Mouse (Mus musculus) erythroblast, embryonic 14.5 days (primary cell): ENCODE measurements around the gene Tdrd9.

ENCODE experiments used
- GATA1 ChIP-seq: IDR thresholded peaks from 2 replicates; pipeline ENCODE4 v1.6.1; 2012; ENCODE audit warnings: low read length, inconsistent platforms, mixed read lengths
- TAL1 ChIP-seq: IDR thresholded peaks from 3 replicates; pipeline ENCODE4 v1.6.1; 2012; ENCODE audit warnings: low read length, inconsistent platforms, mixed read lengths

DNA sequence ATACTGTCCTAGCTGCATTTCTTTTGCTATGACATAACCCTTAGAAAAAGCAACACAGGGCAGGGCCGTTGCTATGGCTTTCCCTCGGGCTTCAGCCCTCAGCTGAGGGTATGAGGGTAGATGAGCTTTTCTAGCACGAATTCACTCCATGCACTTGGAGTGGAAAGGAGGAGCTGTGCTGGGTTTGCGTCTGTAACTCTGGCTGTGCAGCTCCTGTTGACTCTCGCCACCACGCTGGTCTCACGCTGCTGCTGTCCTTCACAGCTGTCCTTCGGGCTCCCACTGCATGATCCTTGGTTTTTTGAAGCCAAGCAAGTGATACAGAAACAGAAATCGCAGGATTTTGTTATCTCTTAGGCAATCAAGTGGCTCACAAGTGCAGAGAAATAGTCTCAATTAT, 15.4 kb downstream of the Tdrd9 start:
- TF ChIP-seq GATA1 (no peak), TAL1 (no peak)
